Mouse (Mus musculus) CD4-positive, CD25-positive, alpha-beta regulatory T cell, adult 4 months (primary cell): ENCODE data around the gene Tectb. TPM values are rescaled to one million over a fixed set of nuclear protein-coding genes. Genes with fewer than 3 reads are reported as not detected.

Experiments
- ATAC-seq: one replicate; pipeline ENCODE4 v1.8.0; 2017
- polyA plus RNA-seq, 2 experiments: library from polyadenylated mRNA; unstranded; fragments of 100-300 nt; shearing (Covaris generic); gene quantifications; one replicate each; pipeline ENCODE4 v1.2.1; 2017

Tectb gene
- polyA plus RNA-seq, 2 experiments from 2014 or later = not detected

DNA sequence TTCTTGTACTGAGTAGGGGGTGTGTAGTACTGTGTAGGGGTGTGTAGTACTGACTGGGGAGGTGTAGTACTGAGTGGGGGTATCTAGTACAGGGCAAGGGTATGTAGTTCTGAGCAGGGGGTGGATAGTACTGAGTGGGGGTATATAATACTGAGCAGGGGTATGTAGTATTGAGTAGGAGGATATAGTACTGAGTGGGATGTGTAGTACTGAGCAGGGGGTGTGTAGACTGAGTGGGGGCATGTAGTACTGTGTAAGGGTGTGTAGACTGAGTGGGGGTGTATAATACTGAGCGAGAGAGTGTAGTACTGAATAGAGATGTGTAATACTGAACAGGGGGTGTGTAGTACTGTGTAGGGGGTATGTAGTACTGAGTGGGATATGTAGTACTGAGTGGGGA lies 31.2 kb downstream of the Tectb start:
- no peak for ATAC-seq

DNA sequence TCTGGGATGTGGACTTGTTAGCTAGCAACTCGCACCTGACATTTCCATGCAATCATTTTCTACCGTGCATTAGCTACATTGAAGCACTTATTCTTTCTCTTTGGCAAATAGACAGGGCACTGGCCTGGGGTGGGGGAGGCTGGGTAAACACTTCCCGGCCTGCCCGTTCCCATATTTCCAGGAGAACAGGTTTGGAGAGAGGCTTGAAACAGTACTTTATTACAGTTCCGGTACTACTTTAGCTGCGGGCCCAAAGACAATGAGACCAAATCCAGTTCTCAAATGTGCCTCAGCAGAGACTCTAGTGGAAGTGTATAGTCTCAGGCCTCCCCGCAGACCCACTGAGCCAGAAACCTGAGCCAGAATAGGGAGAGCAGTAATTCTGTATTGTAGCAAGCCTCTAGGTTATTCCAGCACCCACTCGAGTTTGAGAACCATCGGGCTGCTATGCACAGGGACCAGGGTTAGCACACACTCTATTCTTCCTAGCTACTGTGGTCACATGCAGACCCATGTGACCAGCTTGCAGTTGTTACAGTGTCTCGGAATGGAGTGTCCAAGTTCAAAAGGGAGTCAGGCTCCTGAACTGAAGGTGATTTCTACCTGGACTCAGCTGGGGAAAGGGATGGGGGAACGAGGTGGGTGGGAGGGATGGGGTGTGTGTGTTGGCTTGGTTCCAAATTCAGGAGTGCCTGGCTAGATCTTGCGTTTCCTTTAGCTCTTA lies 33.2 kb downstream of the Tectb start:
- no peak for ATAC-seq

DNA sequence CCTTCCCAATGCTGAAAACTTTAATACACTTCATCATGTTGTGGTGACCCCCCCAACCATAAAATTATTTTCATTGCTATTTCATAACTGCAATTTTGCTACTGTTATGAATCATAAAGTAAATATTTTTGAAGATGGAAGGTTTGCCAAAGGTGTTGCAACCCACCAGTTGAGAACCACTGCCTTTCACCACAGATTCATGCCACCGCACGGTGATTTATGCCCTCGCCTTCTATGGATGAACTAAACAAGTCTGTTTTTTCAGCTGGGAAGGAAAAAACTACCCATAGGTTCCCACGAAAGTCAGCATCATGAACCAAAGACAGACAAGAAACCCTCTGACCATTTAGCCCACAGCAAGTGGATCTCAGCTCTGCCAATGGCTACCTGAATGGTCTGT lies 36.3 kb downstream of the Tectb start:
- no peak for ATAC-seq

- no peak for ATAC-seq
Measured at GRCm38 (mm10) chr19:55217365-55217764, 36.8 kb downstream of the Tectb start.

GRCm38 (mm10) chr19:55218192-55218739 lies 37.7 kb downstream of the Tectb start:
- ATAC-seq = peak; percentile 84

DNA sequence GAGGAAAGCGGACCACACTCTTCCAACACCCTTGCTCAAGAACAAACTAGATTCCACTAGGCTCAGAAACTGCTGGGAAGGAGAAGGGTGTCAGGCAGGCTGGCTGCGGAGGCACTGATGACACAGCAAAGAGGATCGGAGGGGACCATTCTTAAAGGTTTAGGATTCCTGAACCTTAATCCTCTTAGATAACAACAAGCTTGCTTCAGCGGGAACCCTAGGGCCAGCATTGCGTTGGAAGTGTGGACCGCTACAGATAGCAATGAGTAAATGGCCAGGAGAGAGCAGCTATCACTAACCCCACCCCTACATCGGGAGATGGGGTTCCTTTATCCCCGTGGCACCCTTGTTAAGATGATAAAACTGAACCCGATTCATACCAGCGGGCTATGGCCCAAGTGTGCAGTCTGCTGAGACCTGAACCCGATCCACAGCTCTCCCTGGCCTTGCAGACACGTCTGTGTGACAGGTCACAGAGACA lies 38.2 kb downstream of the Tectb start:
- no peak for ATAC-seq

DNA sequence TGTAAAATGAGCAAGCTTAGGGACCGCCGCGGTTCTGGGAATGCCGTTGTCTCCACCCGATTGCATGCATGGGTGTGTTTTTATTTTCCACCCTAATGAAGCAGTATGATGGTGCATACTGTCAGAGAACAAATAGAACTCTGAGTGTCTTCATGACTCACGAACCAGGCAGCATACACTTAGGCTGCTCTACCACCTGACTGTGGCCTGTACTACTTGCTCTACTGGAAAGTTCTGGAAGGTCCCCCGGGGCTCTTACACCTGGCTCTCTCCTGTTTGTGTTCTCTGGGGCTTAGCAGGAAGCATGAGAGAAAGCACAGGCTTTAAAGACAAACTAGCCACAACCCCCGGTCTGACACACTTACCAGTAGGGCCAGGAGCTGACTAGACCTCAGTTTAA lies 38.8 kb downstream of the Tectb start:
- no peak for ATAC-seq

DNA sequence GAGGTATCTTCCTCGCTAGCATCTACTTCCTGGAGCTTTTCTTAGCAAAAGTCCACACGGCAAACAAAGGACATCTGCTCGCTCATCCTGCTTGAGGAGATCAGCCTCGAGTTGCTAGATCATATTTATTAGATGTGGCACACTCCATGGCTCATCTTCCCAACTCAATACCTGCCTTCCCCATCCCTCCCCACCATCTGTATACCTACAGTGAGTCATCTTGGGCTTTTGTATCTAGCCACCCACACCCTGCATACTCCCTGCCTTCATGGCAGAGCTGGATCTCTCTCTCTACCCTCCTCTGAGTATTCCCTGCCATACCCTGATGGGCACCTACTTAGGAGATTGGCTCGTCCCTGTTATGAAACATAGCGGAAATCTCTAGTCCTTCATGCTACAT lies 40.7 kb downstream of the Tectb start:
- no peak for ATAC-seq

DNA sequence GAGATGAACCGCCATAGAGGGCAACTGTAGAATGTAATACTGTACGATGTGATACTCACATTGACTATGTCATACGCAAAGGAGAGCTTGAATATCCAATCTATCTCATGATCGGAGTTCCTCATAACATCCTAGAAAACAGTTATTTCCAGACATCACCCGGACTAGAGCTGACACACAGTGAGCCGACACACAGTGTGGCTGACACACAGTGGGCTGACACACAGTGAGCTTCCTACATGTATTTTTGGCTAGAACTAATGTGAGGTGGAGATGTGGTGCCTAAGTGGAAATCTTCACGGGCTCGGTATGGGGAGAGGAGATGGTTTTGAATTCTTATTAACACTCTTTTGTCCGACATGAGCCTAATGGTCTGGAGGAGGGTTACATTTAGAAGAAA lies 41.7 kb downstream of the Tectb start:
- ATAC-seq = no peak

- no peak for ATAC-seq
Measured at GRCm38 (mm10) chr19:55226621-55227020, 46.1 kb downstream of the Tectb start.

- ATAC-seq = no peak
Measured at GRCm38 (mm10) chr19:55227135-55227534, 46.6 kb downstream of the Tectb start.

- ATAC-seq = no peak
Measured at GRCm38 (mm10) chr19:55231081-55231480, 50.5 kb downstream of the Tectb start.

- ATAC-seq = no peak
Measured at GRCm38 (mm10) chr19:55232136-55232535, 51.6 kb downstream of the Tectb start.

DNA sequence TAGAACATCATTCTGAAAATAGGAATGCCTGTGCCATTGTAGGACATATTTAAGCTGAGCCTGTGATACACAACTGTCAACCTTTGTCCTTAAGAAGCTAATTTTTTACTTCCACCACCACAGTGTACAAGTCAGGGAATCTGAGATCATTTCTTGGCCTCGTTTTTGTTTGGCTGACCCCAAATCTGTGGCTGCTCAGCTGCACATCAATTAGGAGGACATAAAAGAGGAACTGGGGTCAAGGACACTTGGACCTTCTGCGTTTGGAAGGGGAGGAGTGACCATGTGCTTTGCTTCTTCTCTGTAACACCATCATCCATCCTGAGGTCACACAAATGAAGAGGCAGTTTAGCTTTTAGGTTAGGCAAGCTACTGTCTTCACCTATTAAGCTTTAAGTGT lies 55.5 kb downstream of the Tectb start:
- ATAC-seq = no peak

DNA sequence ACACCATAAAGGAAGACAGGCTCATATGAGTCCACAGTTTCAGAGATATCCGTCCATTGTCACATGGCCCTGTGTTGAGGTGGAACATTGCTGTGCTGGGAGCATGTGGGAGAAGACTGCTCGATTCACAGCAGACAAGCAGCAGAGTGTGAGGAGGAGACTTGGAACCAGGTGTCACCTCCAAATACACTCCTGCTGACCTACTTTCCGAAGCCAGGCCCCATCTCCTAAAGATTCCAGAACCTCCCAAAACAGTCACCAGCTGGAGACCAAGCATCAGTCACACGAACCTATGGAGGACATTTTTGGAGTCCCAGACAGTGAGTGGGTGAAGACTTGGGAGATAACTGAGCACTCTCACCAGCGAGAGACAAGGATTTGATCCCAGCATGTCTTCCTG lies 56.0 kb downstream of the Tectb start:
- no peak for ATAC-seq

DNA sequence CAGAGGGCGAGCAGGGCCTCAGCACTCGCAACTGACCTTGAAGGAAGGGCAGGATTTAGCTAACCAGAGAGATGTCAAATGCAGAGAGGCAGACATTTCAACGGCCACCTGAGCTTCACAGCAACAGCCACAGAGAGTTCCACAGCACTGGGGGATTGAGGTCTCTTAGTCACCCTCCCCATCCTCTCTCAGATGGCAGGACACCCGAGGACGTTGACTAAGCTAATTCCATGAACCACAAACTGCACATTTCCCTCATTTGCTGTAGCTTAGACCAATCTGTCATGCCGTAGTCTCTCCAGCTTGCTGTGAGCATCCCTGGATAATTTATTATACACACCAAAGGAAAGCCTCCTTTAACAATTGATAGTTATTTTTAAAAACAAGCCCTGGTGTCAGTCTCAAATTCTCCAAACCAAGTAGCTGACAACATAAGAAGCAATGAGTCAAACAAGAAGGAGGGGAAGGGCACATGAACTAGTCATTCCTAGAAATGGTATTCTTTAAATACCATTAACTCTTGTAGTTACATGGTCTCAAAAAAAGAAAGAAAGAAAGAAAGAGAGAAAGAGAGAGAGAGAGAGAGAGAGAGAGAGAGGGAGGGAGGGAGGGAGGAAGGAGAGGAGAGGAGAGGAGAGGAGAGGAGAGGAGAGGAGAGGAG lies 59.4 kb downstream of the Tectb start:
- ATAC-seq = no peak

DNA sequence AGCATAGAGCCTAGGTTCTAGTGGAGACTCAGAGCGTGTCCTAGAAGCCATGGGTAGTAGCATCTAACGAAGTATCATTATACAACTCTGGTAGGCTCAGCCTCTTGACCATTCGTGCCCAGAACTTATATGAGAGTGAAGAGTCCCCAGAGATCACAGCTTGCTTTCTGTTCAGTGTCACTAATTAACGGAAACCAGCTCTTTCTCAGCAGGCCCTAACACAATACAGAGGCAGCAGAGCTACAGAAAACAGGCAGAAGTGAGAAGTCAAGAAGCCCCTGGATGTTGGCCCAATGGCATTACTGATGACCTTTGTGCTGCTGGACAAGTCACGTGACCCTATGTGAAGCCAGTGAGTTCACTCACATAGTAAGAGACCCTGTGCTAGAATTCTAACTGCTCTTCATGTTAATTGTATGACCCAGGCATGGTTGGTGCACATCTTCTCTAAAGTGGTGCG lies 60.7 kb downstream of the Tectb start, which contains the start of gene Gucy2g:
Gene Gucy2g, minus strand, starts transcription at position 51 of the 460 bp plus-strand sequence.
- no peak for ATAC-seq

DNA sequence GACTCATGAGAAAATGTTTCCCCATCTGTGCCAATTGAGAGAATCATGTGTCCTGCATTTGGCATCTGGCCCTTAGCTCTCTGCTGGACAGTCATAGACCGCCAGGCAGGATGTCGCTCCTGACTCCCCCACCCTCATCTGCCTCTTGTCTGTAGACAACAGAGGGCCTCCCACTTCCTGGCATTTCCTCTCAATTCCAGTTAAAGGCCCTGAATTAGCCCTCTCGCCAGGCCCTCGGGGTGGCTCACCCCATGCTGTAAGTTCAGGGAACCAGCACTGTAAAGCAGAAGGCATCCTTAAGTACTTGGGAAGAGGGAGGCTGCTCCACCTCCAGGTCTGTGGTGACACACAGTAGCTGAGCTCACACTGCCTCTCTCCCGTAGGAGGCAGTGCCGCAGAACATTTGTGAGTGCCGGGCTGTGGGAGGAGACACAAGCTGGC lies 64.3 kb downstream of the Tectb start:
- no peak for ATAC-seq

Other genes starting within 250 kb of the Tectb start
- gene Gpam, start 53.5 kb upstream of the Tectb start, polyA plus RNA-seq = 1 to 10 TPM; 1.6 to 2.1 TPM
- gene Gucy2g, start 60.5 kb downstream of the Tectb start, polyA plus RNA-seq = under 1 TPM in 1 of 2 experiments, not detected in 1; 0.15 TPM
- 10 to 100 TPM; 66.4 to 83.1 TPM for gene Acsl5, start 71.2 kb downstream of the Tectb start, polyA plus RNA-seq
- gene Zdhhc6, start 135.3 kb downstream of the Tectb start, polyA plus RNA-seq = 10 to 100 TPM; 61.9 to 69.0 TPM
- gene Vti1a, start 135.6 kb downstream of the Tectb start, polyA plus RNA-seq = 10 to 100 TPM; 32.4 to 45.4 TPM